Mouse (Mus musculus) midbrain, embryonic 16.5 days (tissue): ENCODE data around the gene Col1a2. TPM values are rescaled to one million over a fixed set of nuclear protein-coding genes. Genes with fewer than 3 reads are reported as not detected.

ENCODE experiments used
- ATAC-seq: fragments of 200-750 bp; cut with Nextera tagmentation; 2 replicates; pipeline ENCODE4 v1.8.0; 2017; ENCODE audit warnings: moderate TSS enrichment
- H3K27ac ChIP-seq: fragments of 300-500 bp; sonication (generic); 2 replicates; pipeline ENCODE4 v1.5.1; 2014; ENCODE audit warnings: mild to moderate bottlenecking, low read length, mixed read lengths
- H3K27me3 ChIP-seq: fragments of 300-500 bp; sonication (generic); 2 replicates; pipeline ENCODE4 v1.6.1; 2014; ENCODE audit warnings: low read depth, low read length, mixed read lengths; ENCODE audit not compliant: control insufficient read depth, insufficient read depth
- H3K36me3 ChIP-seq: fragments of 300-500 bp; sonication (generic); 2 replicates; pipeline ENCODE4 v1.6.1; 2014; ENCODE audit warnings: mild to moderate bottlenecking, low read length, moderate library complexity, mixed read lengths; ENCODE audit not compliant: control insufficient read depth, insufficient read depth
- H3K4me1 ChIP-seq: fragments of 300-500 bp; sonication (generic); 2 replicates; pipeline ENCODE4 v1.6.1; 2014; ENCODE audit warnings: mild to moderate bottlenecking, low read length, mixed read lengths; ENCODE audit not compliant: control insufficient read depth, insufficient read depth
- H3K4me2 ChIP-seq: fragments of 300-500 bp; sonication (generic); 2 replicates; pipeline ENCODE4 v1.6.1; 2014; ENCODE audit warnings: mild to moderate bottlenecking, low read length, mixed read lengths
- H3K4me3 ChIP-seq: fragments of 300-500 bp; sonication (generic); 2 replicates; pipeline ENCODE4 v1.5.1; 2014; ENCODE audit warnings: low read depth, mild to moderate bottlenecking, low read length, moderate library complexity, mixed read lengths
- H3K9ac ChIP-seq: fragments of 300-500 bp; sonication (generic); 2 replicates; pipeline ENCODE4 v1.6.1; 2014; ENCODE audit warnings: low read depth, low read length, mixed read lengths
- H3K9me3 ChIP-seq: fragments of 300-500 bp; sonication (generic); replicated peaks from 2 replicates; pipeline ENCODE4 v1.6.1; 2014; ENCODE audit warnings: mild to moderate bottlenecking, low read length, mixed read lengths; ENCODE audit not compliant: control insufficient read depth, poor library complexity, severe bottlenecking
- WGBS: fragments of 180-500 bp; shearing (Covaris S2); extraction: QIAGEN DNeasy Blood & Tissue Kit; methylation state at CpG from one replicate; pipeline ENCODE4 v1.1.7; 2014; 5-methylcytosine and 5-hydroxymethylcytosine counted together
- polyA plus RNA-seq: library from polyadenylated mRNA; unstranded; fragments of >200 nt; fragmentation: Nextera tagmentation; extraction: Ambion mirVana; gene quantifications from 2 replicates; pipeline ENCODE4 v1.2.1, GENCODE M21; 2015

The Col1a2 gene
- polyA plus RNA-seq, 1 experiment from 2014 or later = 78.9 TPM

- no peak overlapping the region for H3K4me3 ChIP-seq
- peaks cover 3% of the 10 kb centered on the region; the same call in 1 of the 2 replicates for H3K4me1 ChIP-seq
- H3K9ac ChIP-seq = no peak overlapping the region
- no peak for ATAC-seq
- H3K9me3 ChIP-seq = no peaks in the 10 kb centered on the region
- H3K36me3 ChIP-seq = no peaks in the 10 kb centered on the region
- H3K27me3 ChIP-seq = peaks cover 9% of the 10 kb centered on the region
- H3K4me2 ChIP-seq = no peak overlapping the region
- H3K27ac ChIP-seq = no peak overlapping the region
- 85% methylated on average over 1 of the region's 1 CpGs for WGBS
Observed at GRCm38 (mm10) chr6:4507323-4507722, 2.7 kb downstream of the Col1a2 start.

DNA sequence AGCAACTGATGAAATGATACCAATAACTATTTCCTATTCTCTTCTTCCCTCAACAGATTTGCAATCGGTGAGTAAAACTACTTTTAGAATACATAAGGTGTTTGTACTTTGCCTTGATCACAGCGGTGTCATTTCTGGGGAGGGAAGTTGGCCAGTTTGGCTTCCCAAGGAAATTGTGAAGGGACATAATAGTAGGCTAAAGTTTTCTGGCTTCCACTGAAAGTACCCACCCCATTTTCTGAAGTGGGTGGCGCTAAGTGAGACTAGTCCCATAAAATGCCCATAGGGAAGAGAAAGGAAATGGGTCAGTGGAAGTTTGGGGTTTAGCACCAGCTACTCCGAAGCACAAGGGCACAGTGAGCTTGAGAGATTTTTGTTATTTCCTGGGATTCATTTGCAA is 3.7 kb downstream of the Col1a2 start:
- Histone ChIP-seq H3K4me2 (no peak overlapping the region), H3K27ac (no peak overlapping the region), H3K4me1 (peaks cover 3% of the 10 kb centered on the region; the same call in 1 of the 2 replicates), H3K36me3 (no peaks in the 10 kb centered on the region), H3K9ac (no peak overlapping the region), H3K4me3 (no peak overlapping the region), H3K27me3 (peaks cover 9% of the 10 kb centered on the region), H3K9me3 (no peaks in the 10 kb centered on the region)
- 86% methylated on average over 4 of the region's 4 CpGs for WGBS
- ATAC-seq = no peak

GRCm38 (mm10) chr6:4509395-4509794 is 4.8 kb downstream of the Col1a2 start:
- Histone ChIP-seq H3K27ac (no peak overlapping the region), H3K36me3 (no peaks in the 10 kb centered on the region), H3K4me1 (peaks cover 3% of the 10 kb centered on the region; the same call in 1 of the 2 replicates), H3K27me3 (peaks cover 6% of the 10 kb centered on the region), H3K9ac (no peak overlapping the region), H3K9me3 (no peaks in the 10 kb centered on the region), H3K4me3 (no peak overlapping the region), H3K4me2 (no peak overlapping the region)
- ATAC-seq = no peak
- 72% methylated on average over 4 of the region's 4 CpGs for WGBS

DNA sequence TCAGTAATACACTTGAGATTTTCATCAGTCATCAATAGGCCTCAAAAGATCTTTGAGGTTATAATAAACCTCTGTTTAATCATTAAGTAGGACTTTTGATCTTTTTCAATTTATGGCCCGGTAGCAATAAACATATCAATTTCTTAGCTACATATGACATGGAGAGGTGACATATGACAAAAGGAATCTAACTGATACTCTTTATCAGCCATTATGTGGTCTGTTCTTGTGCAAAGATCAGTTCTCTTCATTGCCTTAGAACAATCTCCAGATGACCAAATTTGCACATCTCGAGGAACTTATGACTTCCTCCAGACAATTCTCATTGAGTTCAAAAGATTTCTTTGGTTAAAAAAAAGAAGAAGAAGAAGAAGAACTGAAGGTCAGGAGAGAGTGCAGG is 10.1 kb downstream of the Col1a2 start:
- no peaks in the 10 kb centered on the region for H3K36me3 ChIP-seq
- ATAC-seq = no peak
- no peak overlapping the region for H3K27ac ChIP-seq
- no peak overlapping the region for H3K9ac ChIP-seq
- no peaks in the 10 kb centered on the region for H3K4me1 ChIP-seq
- 90% methylated on average over 2 of the region's 2 CpGs for WGBS
- no peak overlapping the region for H3K4me3 ChIP-seq
- H3K27me3 ChIP-seq = no peaks in the 10 kb centered on the region
- no peaks in the 10 kb centered on the region for H3K9me3 ChIP-seq
- H3K4me2 ChIP-seq = no peak overlapping the region

GRCm38 (mm10) chr6:4521031-4521430 is 16.4 kb downstream of the Col1a2 start:
- H3K4me3 ChIP-seq = no peak overlapping the region
- no peaks in the 10 kb centered on the region for H3K27me3 ChIP-seq
- no peak overlapping the region for H3K4me2 ChIP-seq
- WGBS = 91% methylated on average over 3 of the region's 3 CpGs
- H3K9ac ChIP-seq = no peak overlapping the region
- no peaks in the 10 kb centered on the region for H3K9me3 ChIP-seq
- H3K4me1 ChIP-seq = no peaks in the 10 kb centered on the region
- ATAC-seq = no peak
- H3K27ac ChIP-seq = no peak overlapping the region
- H3K36me3 ChIP-seq = no peaks in the 10 kb centered on the region

GRCm38 (mm10) chr6:4528439-4528838 is 23.8 kb downstream of the Col1a2 start:
- H3K4me2 ChIP-seq = no peak overlapping the region
- no peak for ATAC-seq
- H3K27ac ChIP-seq = no peak overlapping the region

DNA sequence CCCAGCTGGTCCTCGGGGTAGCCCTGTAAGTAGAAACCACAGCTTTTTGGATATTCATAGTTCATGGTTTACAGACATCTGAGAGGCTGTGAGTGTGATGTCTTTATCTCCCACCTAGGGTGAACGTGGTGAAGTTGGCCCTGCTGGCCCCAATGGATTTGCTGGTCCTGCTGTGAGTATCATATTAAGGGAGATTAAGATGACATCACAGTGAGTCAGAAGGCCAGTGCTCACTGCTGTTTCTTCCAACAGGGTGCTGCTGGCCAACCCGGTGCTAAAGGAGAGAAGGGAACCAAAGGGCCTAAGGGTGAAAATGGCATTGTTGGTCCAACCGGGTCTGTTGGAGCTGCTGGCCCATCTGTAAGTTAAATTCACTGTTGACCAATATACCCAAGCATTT is 26.4 kb downstream of the Col1a2 start:
- ATAC-seq = no peak
- H3K36me3 ChIP-seq = no peaks in the 10 kb centered on the region

More at GRCm38 (mm10) chr6:4528439-4528838, 23.8 kb downstream of the Col1a2 start:
- no peaks in the 10 kb centered on the region for H3K36me3 ChIP-seq
- no peaks in the 10 kb centered on the region for H3K4me1 ChIP-seq
- no peak overlapping the region for H3K9ac ChIP-seq
- no peaks in the 10 kb centered on the region for H3K27me3 ChIP-seq
- no peak overlapping the region for H3K4me3 ChIP-seq
- 72% methylated on average over 7 of the region's 7 CpGs for WGBS
- no peaks in the 10 kb centered on the region for H3K9me3 ChIP-seq

DNA sequence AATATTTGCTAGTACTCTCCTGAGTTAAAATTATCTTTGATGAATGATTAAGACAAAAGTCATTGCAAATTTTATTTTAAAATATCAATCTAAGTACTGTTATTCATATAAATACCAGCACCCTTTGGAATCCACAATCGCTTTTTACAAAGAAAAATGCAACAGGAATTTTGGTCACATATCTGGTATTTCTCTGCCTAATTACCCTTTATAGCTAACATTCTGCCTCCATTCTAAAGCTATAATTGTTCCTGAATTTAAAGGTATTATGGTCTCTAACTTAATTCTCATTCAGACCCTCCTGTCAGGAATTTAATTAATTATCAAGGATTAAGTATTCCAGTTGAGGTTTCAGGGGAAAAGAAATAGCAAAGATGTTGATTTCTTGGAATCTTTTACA is 28.3 kb downstream of the Col1a2 start:
- no peak overlapping the region for H3K9ac ChIP-seq
- H3K9me3 ChIP-seq = no peaks in the 10 kb centered on the region
- H3K4me2 ChIP-seq = no peak overlapping the region
- H3K36me3 ChIP-seq = no peaks in the 10 kb centered on the region
- ATAC-seq = no peak
- no peaks in the 10 kb centered on the region for H3K4me1 ChIP-seq
- no peaks in the 10 kb centered on the region for H3K27me3 ChIP-seq
- no peak overlapping the region for H3K4me3 ChIP-seq
- WGBS = 98% methylated on average over 1 of the region's 1 CpGs
- H3K27ac ChIP-seq = no peak overlapping the region

More for the DNA sequence above, 26.4 kb downstream of the Col1a2 start:
- H3K9me3 ChIP-seq = no peaks in the 10 kb centered on the region
- no peak overlapping the region for H3K27ac ChIP-seq
- H3K4me3 ChIP-seq = no peak overlapping the region
- H3K9ac ChIP-seq = no peak overlapping the region
- H3K4me1 ChIP-seq = no peaks in the 10 kb centered on the region
- no peaks in the 10 kb centered on the region for H3K27me3 ChIP-seq
- 81% methylated on average over 4 of the region's 4 CpGs for WGBS
- H3K4me2 ChIP-seq = no peak overlapping the region

GRCm38 (mm10) chr6:4534462-4535079 is 30.0 kb downstream of the Col1a2 start:
- Histone ChIP-seq H3K9me3 (no peaks in the 10 kb centered on the region), H3K27ac (no peak overlapping the region), H3K4me2 (no peak overlapping the region), H3K36me3 (no peaks in the 10 kb centered on the region), H3K4me1 (no peaks in the 10 kb centered on the region), H3K4me3 (no peak overlapping the region), H3K27me3 (no peaks in the 10 kb centered on the region), H3K9ac (no peak overlapping the region)
- ATAC-seq = no peak
- WGBS = 62% methylated on average over 8 of the region's 8 CpGs
